In the genomic region with DNA sequence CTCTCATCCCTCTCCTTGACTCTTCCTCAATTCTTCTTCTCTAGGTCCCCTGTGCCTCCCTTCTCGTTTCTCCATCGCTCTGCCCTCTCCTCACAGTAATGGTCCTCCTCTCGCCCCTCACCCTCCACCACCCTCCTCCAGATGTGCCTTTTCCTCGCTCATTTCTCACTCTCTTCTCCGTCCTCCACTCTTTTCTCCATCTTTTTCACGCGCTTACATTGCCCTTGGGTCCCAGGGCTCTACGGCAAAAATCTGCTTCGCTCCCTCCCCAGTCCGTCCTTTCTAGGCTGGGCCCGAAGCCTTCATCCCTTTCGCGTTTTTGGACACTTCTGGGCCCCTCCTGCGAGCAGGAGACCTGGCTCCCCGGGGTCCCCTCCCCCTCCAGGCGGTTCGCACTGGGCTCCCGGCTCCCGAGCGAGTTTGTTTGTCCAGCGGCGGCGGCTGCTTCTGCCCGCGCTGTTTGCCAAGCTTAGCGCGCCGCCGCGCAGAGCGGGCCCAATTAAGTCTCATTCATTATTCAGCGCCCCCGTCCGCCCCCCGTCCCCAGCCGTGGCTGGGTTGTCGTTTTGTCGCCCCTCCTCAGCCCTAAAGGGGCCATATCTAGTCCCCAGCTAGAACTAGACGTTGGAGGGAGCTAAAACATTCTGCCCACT, we compare ENCODE assay signal across 8 mouse cellular contexts. TPM values are rescaled to one million over a fixed set of nuclear protein-coding genes. Genes with fewer than 3 reads are reported as not detected.
DNase-seq lines count a peak whose midpoint lies in the region; ATAC-seq lines count a peak whose summit lies in the region.

No protein-coding gene starts in this region.

- H3K4me2 ChIP-seq in embryonic facial prominence, embryonic 15.5 days (replicated peaks), result peak overlapping the region; percentile 74
- H3K4me2 ChIP-seq in intestine, embryonic 16.5 days (ENCODE audit: low read depth, low read length), result peak overlapping the region; percentile 69
- H3K4me2 ChIP-seq in lung, embryonic 15.5 days, result peak overlapping the region; percentile 62
- H3K4me2 ChIP-seq in stomach, embryonic 15.5 days, result peak overlapping the region; percentile 74

- no peak for ATAC-seq in embryonic facial prominence, embryonic 15.5 days (ENCODE audit: insufficient number of reproducible peaks, low FRiP score, low TSS enrichment, low read depth)
- ATAC-seq in intestine, embryonic 16.5 days, result no peak
- no peak; the same call in 1 of the 2 replicates for ATAC-seq in lung, embryonic 15.5 days (ENCODE audit: borderline replicate concordance, extremely low read depth, low FRiP score, low TSS enrichment)
- ATAC-seq in stomach, embryonic 15.5 days (ENCODE audit: insufficient read depth, low FRiP score, low read depth), result no peak
- no peak for ATAC-seq in inflammation-experienced regulatory T-cells, adult 6 months

- H3K4me3 ChIP-seq in embryonic facial prominence, embryonic 15.5 days (replicated peaks), result peak overlapping the region; percentile 43
- H3K4me3 ChIP-seq in intestine, embryonic 16.5 days (ENCODE audit: low read length), result peak overlapping the region; percentile 50
- H3K4me3 ChIP-seq in lung, embryonic 15.5 days, result peak overlapping the region; percentile 34
- H3K4me3 ChIP-seq in stomach, embryonic 15.5 days (replicated peaks), result peak overlapping the region; percentile 35

- DNase-seq in gastrocnemius, postnatal 10 days, result peak; percentile 37
- no peak for DNase-seq in gastrocnemius, postnatal 14 days
- DNase-seq in gastrocnemius, postnatal 25 days, result no peak

- H3K27ac ChIP-seq in embryonic facial prominence, embryonic 15.5 days (replicated peaks), result no peak overlapping the region
- H3K27ac ChIP-seq in intestine, embryonic 16.5 days (ENCODE audit: low read length), result no peak overlapping the region
- no peak overlapping the region for H3K27ac ChIP-seq in lung, embryonic 15.5 days
- H3K27ac ChIP-seq in stomach, embryonic 15.5 days, result no peak overlapping the region

- peaks cover 51% of the 10 kb centered on the region for H3K4me1 ChIP-seq in embryonic facial prominence, embryonic 15.5 days
- H3K4me1 ChIP-seq in intestine, embryonic 16.5 days (ENCODE audit: control insufficient read depth, insufficient read depth, low read length), result peaks cover 38% of the 10 kb centered on the region
- H3K4me1 ChIP-seq in lung, embryonic 15.5 days, result peaks cover 47% of the 10 kb centered on the region
- peaks cover 47% of the 10 kb centered on the region for H3K4me1 ChIP-seq in stomach, embryonic 15.5 days

- no peaks in the 10 kb centered on the region for H3K9me3 ChIP-seq in embryonic facial prominence, embryonic 15.5 days (replicated peaks)
- H3K9me3 ChIP-seq in intestine, embryonic 16.5 days (ENCODE audit: control insufficient read depth, low read length), result no peaks in the 10 kb centered on the region
- no peaks in the 10 kb centered on the region for H3K9me3 ChIP-seq in lung, embryonic 15.5 days
- H3K9me3 ChIP-seq in stomach, embryonic 15.5 days, result no peaks in the 10 kb centered on the region

- H3K36me3 ChIP-seq in embryonic facial prominence, embryonic 15.5 days, result no peaks in the 10 kb centered on the region
- H3K36me3 ChIP-seq in intestine, embryonic 16.5 days (ENCODE audit: control insufficient read depth, insufficient read depth, low read length), result no peaks in the 10 kb centered on the region
- H3K36me3 ChIP-seq in lung, embryonic 15.5 days, result no peaks in the 10 kb centered on the region
- no peaks in the 10 kb centered on the region for H3K36me3 ChIP-seq in stomach, embryonic 15.5 days

- peak overlapping the region; percentile 6; the same call in 1 of the 2 replicates for H3K9ac ChIP-seq in embryonic facial prominence, embryonic 15.5 days
- H3K9ac ChIP-seq in intestine, embryonic 16.5 days (ENCODE audit: low read depth, low read length), result peak overlapping the region; percentile 64
- H3K9ac ChIP-seq in lung, embryonic 15.5 days, result no peak overlapping the region
- 0 out of 2 replicates have a peak overlapping the region, but pooled peaks have one; percentile 22 for H3K9ac ChIP-seq in stomach, embryonic 15.5 days

- H3K27me3 ChIP-seq in embryonic facial prominence, embryonic 15.5 days, result peaks cover 73% of the 10 kb centered on the region
- H3K27me3 ChIP-seq in intestine, embryonic 16.5 days (replicated peaks; ENCODE audit: control insufficient read depth, insufficient read depth, low read length), result peaks cover 54% of the 10 kb centered on the region
- H3K27me3 ChIP-seq in lung, embryonic 15.5 days, result peaks cover 78% of the 10 kb centered on the region
- H3K27me3 ChIP-seq in stomach, embryonic 15.5 days (replicated peaks), result peaks cover 57% of the 10 kb centered on the region

- under 1% methylated on average over 39 of the region's 39 CpGs for WGBS in embryonic facial prominence, embryonic 15.5 days
- under 1% methylated on average over 39 of the region's 39 CpGs for WGBS in intestine, embryonic 16.5 days
- under 1% methylated on average over 39 of the region's 39 CpGs for WGBS in lung, embryonic 15.5 days
- WGBS in stomach, embryonic 15.5 days, result 2% methylated on average over 39 of the region's 39 CpGs

- intact Hi-C loops in gastrocnemius, postnatal 14 days (cut with DNase I; ENCODE audit: low total_unique reads), result no loop called here

RNA-seq across cellular contexts. Expression of a gene that starts 5.0 kb away (rescaled TPM):
- under 1 TPM in 1 of 2 experiments, not detected in 1; 0.50 TPM for total RNA-seq in gastrocnemius, postnatal 10 days (2021)
- total RNA-seq in gastrocnemius, postnatal 14 days (2021), result under 1 TPM in 1 of 2 experiments, not detected in 1; 0.12 TPM
- 0.28 and 0.64 TPM in 2 replicates for polyA plus RNA-seq in embryonic facial prominence, embryonic 15.5 days (2015; fragmentation: Nextera tagmentation; extraction: Ambion mirVana)
- 45.0 and 45.4 TPM in 2 replicates for polyA plus RNA-seq in intestine, embryonic 16.5 days (2015; fragmentation: Nextera tagmentation; extraction: Ambion mirVana)
- 1.7 and 1.9 TPM in 2 replicates for polyA plus RNA-seq in lung, embryonic 15.5 days (2015; fragmentation: Nextera tagmentation; extraction: Ambion mirVana)
- polyA plus RNA-seq in stomach, embryonic 15.5 days (2015; fragmentation: Nextera tagmentation; extraction: Ambion mirVana), result 18.6 and 23.0 TPM in 2 replicates
- total RNA-seq in gastrocnemius, postnatal 25 days (2021), result under 1 TPM in 1 of 2 experiments, not detected in 1; 0.16 TPM
- polyA plus RNA-seq in inflammation-experienced regulatory T-cells, adult 6 months (2017; shearing (Covaris generic)), result not detected

RNA-seq across cellular contexts. Expression of a gene that starts 10.3 kb away (rescaled TPM):
- not detected for total RNA-seq in gastrocnemius, postnatal 10 days (2021)
- total RNA-seq in gastrocnemius, postnatal 14 days (2021), result not detected
- 0.17 TPM in 1 of 2 replicates, not detected in the other for polyA plus RNA-seq in embryonic facial prominence, embryonic 15.5 days (2015; fragmentation: Nextera tagmentation; extraction: Ambion mirVana)
- polyA plus RNA-seq in intestine, embryonic 16.5 days (2015; fragmentation: Nextera tagmentation; extraction: Ambion mirVana), result 0.09 and 0.17 TPM in 2 replicates
- not detected in 2 replicates for polyA plus RNA-seq in lung, embryonic 15.5 days (2015; fragmentation: Nextera tagmentation; extraction: Ambion mirVana)
- 0.09 TPM in 1 of 2 replicates, not detected in the other for polyA plus RNA-seq in stomach, embryonic 15.5 days (2015; fragmentation: Nextera tagmentation; extraction: Ambion mirVana)
- total RNA-seq in gastrocnemius, postnatal 25 days (2021), result not detected
- not detected for polyA plus RNA-seq in inflammation-experienced regulatory T-cells, adult 6 months (2017; shearing (Covaris generic))

RNA-seq across cellular contexts. Expression of a gene that starts 23.6 kb away (rescaled TPM):
- total RNA-seq in gastrocnemius, postnatal 10 days (2021), result 1 to 10 TPM; 2.5 to 4.6 TPM
- 1 to 10 TPM; 1.4 to 1.8 TPM for total RNA-seq in gastrocnemius, postnatal 14 days (2021)
- polyA plus RNA-seq in embryonic facial prominence, embryonic 15.5 days (2015; fragmentation: Nextera tagmentation; extraction: Ambion mirVana), result 27.1 TPM in 2 replicates
- 20.2 and 25.4 TPM in 2 replicates for polyA plus RNA-seq in intestine, embryonic 16.5 days (2015; fragmentation: Nextera tagmentation; extraction: Ambion mirVana)
- polyA plus RNA-seq in lung, embryonic 15.5 days (2015; fragmentation: Nextera tagmentation; extraction: Ambion mirVana), result 35.4 and 41.9 TPM in 2 replicates
- polyA plus RNA-seq in stomach, embryonic 15.5 days (2015; fragmentation: Nextera tagmentation; extraction: Ambion mirVana), result 24.6 and 29.2 TPM in 2 replicates
- total RNA-seq in gastrocnemius, postnatal 25 days (2021), result under 1 TPM in 1 of 2 experiments, not detected in 1; 0.49 TPM
- polyA plus RNA-seq in inflammation-experienced regulatory T-cells, adult 6 months (2017; shearing (Covaris generic)), result 1 to 10 TPM in 2 of 3 experiments, under 1 TPM in 1; 0.92 to 9.3 (median 1.1) TPM

RNA-seq across cellular contexts. Expression of a gene that starts 27.8 kb away (rescaled TPM):
- total RNA-seq in gastrocnemius, postnatal 10 days (2021), result 10 to 100 TPM; 12.3 to 14.5 TPM
- total RNA-seq in gastrocnemius, postnatal 14 days (2021), result 1 to 10 TPM; 7.1 to 8.7 TPM
- polyA plus RNA-seq in embryonic facial prominence, embryonic 15.5 days (2015; fragmentation: Nextera tagmentation; extraction: Ambion mirVana), result 36.7 and 37.0 TPM in 2 replicates
- polyA plus RNA-seq in intestine, embryonic 16.5 days (2015; fragmentation: Nextera tagmentation; extraction: Ambion mirVana), result 18.1 and 20.9 TPM in 2 replicates
- polyA plus RNA-seq in lung, embryonic 15.5 days (2015; fragmentation: Nextera tagmentation; extraction: Ambion mirVana), result 37.8 and 38.9 TPM in 2 replicates
- 28.3 and 32.1 TPM in 2 replicates for polyA plus RNA-seq in stomach, embryonic 15.5 days (2015; fragmentation: Nextera tagmentation; extraction: Ambion mirVana)
- total RNA-seq in gastrocnemius, postnatal 25 days (2021), result 1 to 10 TPM; 4.5 to 4.6 TPM
- polyA plus RNA-seq in inflammation-experienced regulatory T-cells, adult 6 months (2017; shearing (Covaris generic)), result under 1 TPM in 1 of 3 experiments, not detected in 2; 0.17 TPM

RNA-seq across cellular contexts. Expression of a gene that starts 43.0 kb away (rescaled TPM):
- total RNA-seq in gastrocnemius, postnatal 10 days (2021), result 1 to 10 TPM; 1.7 to 2.0 TPM
- total RNA-seq in gastrocnemius, postnatal 14 days (2021), result 1 to 10 TPM; 1.2 to 1.4 TPM
- 8.8 and 9.9 TPM in 2 replicates for polyA plus RNA-seq in embryonic facial prominence, embryonic 15.5 days (2015; fragmentation: Nextera tagmentation; extraction: Ambion mirVana)
- polyA plus RNA-seq in intestine, embryonic 16.5 days (2015; fragmentation: Nextera tagmentation; extraction: Ambion mirVana), result 35.0 and 38.4 TPM in 2 replicates
- polyA plus RNA-seq in lung, embryonic 15.5 days (2015; fragmentation: Nextera tagmentation; extraction: Ambion mirVana), result 3.1 and 6.8 TPM in 2 replicates
- polyA plus RNA-seq in stomach, embryonic 15.5 days (2015; fragmentation: Nextera tagmentation; extraction: Ambion mirVana), result 33.5 and 38.7 TPM in 2 replicates
- 1 to 10 TPM in 1 of 2 experiments, under 1 TPM in 1; 0.75 to 1.4 TPM for total RNA-seq in gastrocnemius, postnatal 25 days (2021)
- polyA plus RNA-seq in inflammation-experienced regulatory T-cells, adult 6 months (2017; shearing (Covaris generic)), result not detected
